In the genomic region with DNA sequence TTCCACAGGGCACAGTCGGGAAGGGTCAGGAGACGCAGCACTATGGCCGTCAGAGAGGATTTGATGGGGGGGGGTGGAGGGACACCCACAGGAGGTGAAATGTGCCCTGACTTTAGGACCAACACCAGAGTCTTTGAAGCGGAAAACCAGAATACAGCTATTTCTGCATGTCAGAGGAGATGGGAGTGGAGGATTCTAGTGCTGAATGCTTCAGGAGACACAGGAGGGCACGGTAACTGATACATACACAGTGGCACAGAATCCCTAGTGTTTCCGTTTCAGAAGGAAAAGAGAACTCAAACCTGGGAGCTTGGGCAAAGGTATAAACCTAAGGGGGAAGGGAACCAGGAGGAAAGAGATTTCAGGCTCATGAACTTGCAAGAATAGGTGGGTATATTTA, we compare ENCODE assay signal across 25 mouse cellular contexts.
DNase-seq lines count a peak whose midpoint lies in the region; ATAC-seq and TF ChIP-seq lines count a peak whose summit lies in the region.
"Had no signal": no experiment of that assay in that cellular context is flagged by ENCODE, and none has a peak within 500 bp of the region (broad histone marks: within the 10 kb centered on the region; RNA-seq: fewer than 3 reads in every experiment).

No protein-coding gene starts in this region.

- no peak for TF ChIP-seq CTCF in kidney, postnatal 0 days (IDR thresholded peaks at IDR 0.05; ENCODE audit: low read depth)

- ATAC-seq in frontal cortex, adult (ENCODE audit: low TSS enrichment), result peak; percentile 13
- peak; percentile 34; the same call in 1 of the 2 replicates for ATAC-seq in kidney, embryonic 14.5 days (ENCODE audit: low FRiP score, low TSS enrichment)
- ATAC-seq in kidney, postnatal 0 days (replicated peaks; ENCODE audit: low FRiP score, low read depth), result no peak; the same call in 1 of the 2 replicates
- ATAC-seq in midbrain, embryonic 13.5 days, result no peak
- ATAC-seq in midbrain, embryonic 15.5 days (replicated peaks), result no peak
- ATAC-seq: activated CD4-positive, CD25-positive, alpha-beta regulatory T cell, adult 4 months had no signal

- no peak overlapping the region for H3K9ac ChIP-seq in kidney, embryonic 14.5 days (ENCODE audit: low read depth, low read length)
- H3K9ac ChIP-seq in kidney, postnatal 0 days (ENCODE audit: low read depth, low read length), result no peak overlapping the region
- H3K9ac ChIP-seq in midbrain, embryonic 13.5 days (replicated peaks), result 0 out of 2 replicates have a peak overlapping the region, but pooled peaks have one; percentile 7
- H3K9ac ChIP-seq in midbrain, embryonic 15.5 days, result no peak overlapping the region
- H3K9ac ChIP-seq: embryonic facial prominence, embryonic 13.5 days; forebrain, embryonic 12.5 days; forebrain, embryonic 15.5 days; heart, embryonic 13.5 days; hindbrain, embryonic 14.5 days had no signal

- 55% methylated on average over 6 of the region's 6 CpGs for WGBS in kidney, embryonic 14.5 days
- WGBS in kidney, postnatal 0 days, result 46% methylated on average over 6 of the region's 6 CpGs
- WGBS in midbrain, embryonic 13.5 days, result 79% methylated on average over 6 of the region's 6 CpGs
- WGBS in midbrain, embryonic 15.5 days, result 76% methylated on average over 6 of the region's 6 CpGs

- no peak overlapping the region for H3K4me2 ChIP-seq in kidney, embryonic 14.5 days (replicated peaks; ENCODE audit: low read depth, low read length)
- no peak overlapping the region for H3K4me2 ChIP-seq in kidney, postnatal 0 days (ENCODE audit: low read length)
- no peak overlapping the region for H3K4me2 ChIP-seq in midbrain, embryonic 13.5 days (replicated peaks)
- H3K4me2 ChIP-seq in midbrain, embryonic 15.5 days, result no peak overlapping the region
- H3K4me2 ChIP-seq: embryonic facial prominence, embryonic 13.5 days; forebrain, embryonic 12.5 days; forebrain, embryonic 15.5 days; heart, embryonic 13.5 days; hindbrain, embryonic 14.5 days had no signal

- no peak for DNase-seq in frontal cortex, postnatal 10 days (ENCODE audit: low spot score in 2 of 2)
- no peak for DNase-seq in kidney, postnatal 4 days
- DNase-seq in kidney, postnatal 0 days (ENCODE audit: low spot score), result peak; percentile 62
- no peak for DNase-seq in kidney, adult 8-10 months
- DNase-seq: adrenal gland, adult 8-10 months; adrenal gland, postnatal 25 days; cerebellum, adult 8-10 months; embryo, embryonic 11 days; gastrocnemius, adult 2 months; gastrocnemius, postnatal 14 days; heart, adult 18-20 months; heart, postnatal 14 days; heart, postnatal 4 days had no signal

- no peaks in the 10 kb centered on the region for H3K9me3 ChIP-seq in kidney, embryonic 14.5 days (ENCODE audit: control insufficient read depth, low read length)
- no peaks in the 10 kb centered on the region for H3K9me3 ChIP-seq in kidney, postnatal 0 days (replicated peaks; ENCODE audit: low read length)
- no peaks in the 10 kb centered on the region for H3K9me3 ChIP-seq in midbrain, embryonic 13.5 days
- H3K9me3 ChIP-seq in midbrain, embryonic 15.5 days, result no peaks in the 10 kb centered on the region
- H3K9me3 ChIP-seq: embryonic facial prominence, embryonic 10.5 days; embryonic facial prominence, embryonic 13.5 days; forebrain, embryonic 12.5 days; forebrain, embryonic 15.5 days; heart, embryonic 13.5 days had no signal

- no peaks in the 10 kb centered on the region for H3K36me3 ChIP-seq in kidney, embryonic 14.5 days (ENCODE audit: control insufficient read depth, insufficient read depth, low read length)
- no peaks in the 10 kb centered on the region for H3K36me3 ChIP-seq in kidney, postnatal 0 days (ENCODE audit: insufficient read depth, low read length)
- H3K36me3 ChIP-seq in midbrain, embryonic 13.5 days, result no peaks in the 10 kb centered on the region
- H3K36me3 ChIP-seq in midbrain, embryonic 15.5 days (replicated peaks), result no peaks in the 10 kb centered on the region
- H3K36me3 ChIP-seq: embryonic facial prominence, embryonic 10.5 days; embryonic facial prominence, embryonic 13.5 days; forebrain, embryonic 12.5 days; forebrain, embryonic 15.5 days; heart, embryonic 13.5 days had no signal

- no peak overlapping the region for H3K27ac ChIP-seq in kidney, embryonic 14.5 days (ENCODE audit: low read depth, low read length)
- H3K27ac ChIP-seq in kidney, postnatal 0 days, result no peak overlapping the region
- no peak overlapping the region for H3K27ac ChIP-seq in midbrain, embryonic 13.5 days
- H3K27ac ChIP-seq in midbrain, embryonic 15.5 days, result no peak overlapping the region
- H3K27ac ChIP-seq: embryonic facial prominence, embryonic 10.5 days; embryonic facial prominence, embryonic 13.5 days; forebrain, embryonic 12.5 days; forebrain, embryonic 15.5 days; gastrocnemius, adult 2 months; heart, embryonic 13.5 days; hindbrain, embryonic 14.5 days had no signal

- H3K4me1 ChIP-seq in kidney, embryonic 14.5 days (ENCODE audit: control insufficient read depth, insufficient read depth, low read length), result 0 out of 2 replicates have a peak, but pooled peaks cover 2% of the 10 kb centered on the region
- no peaks in the 10 kb centered on the region for H3K4me1 ChIP-seq in kidney, postnatal 0 days (replicated peaks; ENCODE audit: insufficient read depth, low read length)
- 0 out of 2 replicates have a peak, but pooled peaks cover 4% of the 10 kb centered on the region for H3K4me1 ChIP-seq in midbrain, embryonic 13.5 days (replicated peaks)
- no peaks in the 10 kb centered on the region; the same call in 1 of the 2 replicates for H3K4me1 ChIP-seq in midbrain, embryonic 15.5 days

- no peaks in the 10 kb centered on the region for H3K27me3 ChIP-seq in kidney, embryonic 14.5 days (ENCODE audit: control insufficient read depth, insufficient read depth, low read length)
- H3K27me3 ChIP-seq in kidney, postnatal 0 days (ENCODE audit: insufficient read depth, low read length), result no peaks in the 10 kb centered on the region
- no peaks in the 10 kb centered on the region for H3K27me3 ChIP-seq in midbrain, embryonic 13.5 days
- no peaks in the 10 kb centered on the region for H3K27me3 ChIP-seq in midbrain, embryonic 15.5 days (replicated peaks)
- H3K27me3 ChIP-seq: embryonic facial prominence, embryonic 13.5 days; forebrain, embryonic 12.5 days; forebrain, embryonic 15.5 days; heart, embryonic 13.5 days had no signal

- H3K4me3 ChIP-seq in kidney, embryonic 14.5 days (ENCODE audit: low read length), result no peak overlapping the region
- H3K4me3 ChIP-seq in kidney, postnatal 0 days (replicated peaks; ENCODE audit: low read depth, low read length), result no peak overlapping the region
- H3K4me3 ChIP-seq in midbrain, embryonic 13.5 days (replicated peaks), result no peak overlapping the region
- H3K4me3 ChIP-seq in midbrain, embryonic 15.5 days, result no peak overlapping the region
- H3K4me3 ChIP-seq: embryonic facial prominence, embryonic 10.5 days; embryonic facial prominence, embryonic 13.5 days; erythroblast, embryonic 14.5 days; forebrain, embryonic 12.5 days; forebrain, embryonic 15.5 days; gastrocnemius, adult 2 months; heart, embryonic 13.5 days had no signal

Comparison
In these comparisons a context has a peak if more than half of its experiments do, and no peak if none do; other contexts are left out.
1. ATAC-seq: peak in frontal cortex, adult (single experiment) and kidney, embryonic 14.5 days (single experiment); none in kidney, postnatal 0 days (single experiment), midbrain, embryonic 13.5 days (single experiment) and midbrain, embryonic 15.5 days (single experiment).